Mouse (Mus musculus) CD8-positive naive resting alpha-beta T cell, adult 2 months (primary cell): ENCODE measurements around the gene Krt36.

Experiments
- DNase-seq, 2 experiments: peaks; one replicate each; pipeline ENCODE4 v3.0.0; 2022; ENCODE audit warnings: low read depth in 2 of 2, low spot score in 2 of 2

The Krt36 gene

GRCm38 (mm10) chr11:100088378-100089025 is 16.9 kb downstream of the Krt36 start:
- no peak for DNase-seq

DNA sequence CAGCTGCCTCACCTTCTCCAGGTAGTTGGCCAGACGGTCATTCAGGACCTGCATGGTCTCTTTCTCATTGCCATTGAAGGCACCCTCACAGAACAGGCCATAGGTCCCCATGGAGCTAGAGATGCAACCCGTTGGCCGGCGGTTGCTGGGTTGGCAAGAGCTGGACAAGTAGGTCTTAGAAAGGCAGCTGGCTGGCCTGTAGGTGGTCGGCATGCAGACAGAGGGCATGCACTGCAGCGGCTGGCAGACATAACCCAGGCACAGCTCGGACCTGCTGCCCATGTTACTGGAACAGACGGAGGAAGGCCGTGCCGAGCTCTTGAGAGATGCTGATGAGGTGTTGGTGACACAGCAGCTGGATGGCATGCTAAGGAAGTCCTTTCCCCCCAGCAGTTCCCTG is 17.6 kb downstream of the Krt36 start, which contains the start of gene Krt32:
Gene Krt32, minus strand, starts transcription at position 366 of the 400 bp plus-strand sequence.
- DNase-seq = no peak

DNA sequence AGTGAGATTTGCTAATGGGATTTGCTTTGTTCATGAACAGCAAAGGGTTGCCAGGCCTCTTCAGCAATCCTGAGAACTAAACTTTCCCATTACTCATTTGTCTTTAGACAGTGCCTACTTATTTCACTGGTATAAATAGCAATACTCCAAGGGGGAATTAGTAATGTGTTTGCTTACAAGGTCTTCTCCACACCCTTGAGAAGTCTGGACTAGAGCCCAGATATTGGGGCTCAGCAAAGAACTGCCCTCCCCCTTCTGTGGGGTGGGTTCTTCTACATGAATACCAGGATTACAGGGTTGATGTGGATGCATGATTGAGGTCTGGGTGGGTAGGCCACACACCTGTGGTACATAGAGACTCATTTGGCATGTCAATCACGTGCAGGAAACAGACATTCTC is 31.6 kb downstream of the Krt36 start:
- no peak for DNase-seq

DNA sequence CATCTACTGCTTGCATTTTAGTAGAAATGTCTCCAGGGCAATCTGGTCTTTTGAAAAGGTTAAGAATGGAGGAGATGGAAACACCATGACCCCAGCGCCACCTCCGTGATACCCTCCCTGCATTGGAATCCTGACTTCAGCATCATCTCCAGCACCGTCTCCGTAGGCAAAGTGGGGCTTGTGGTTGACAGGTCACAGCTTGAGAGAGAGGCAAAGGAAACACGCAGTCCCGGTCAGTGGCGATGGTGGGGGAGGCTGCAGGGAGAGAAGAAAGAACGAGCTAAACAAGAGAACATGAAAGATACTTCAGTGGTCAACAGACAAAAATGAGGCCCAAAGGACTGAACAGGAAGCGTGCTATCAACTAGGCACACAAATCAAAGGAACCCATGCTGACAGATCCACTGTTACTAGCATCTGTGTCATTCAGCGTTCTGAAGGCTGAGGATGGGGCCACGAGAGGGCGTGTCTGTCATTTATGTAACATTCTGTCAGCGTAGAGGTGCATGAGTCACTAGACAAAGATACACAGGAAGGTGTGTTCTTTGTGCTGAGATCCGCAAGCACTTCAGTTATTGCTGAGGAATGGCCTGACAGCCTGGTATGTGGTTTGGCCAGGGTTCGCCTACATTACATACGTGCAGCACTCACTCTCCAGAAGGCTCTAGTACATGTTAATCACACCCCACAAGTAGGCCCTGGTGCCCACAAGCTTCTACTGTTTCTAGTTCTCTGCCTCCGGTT is 38.0 kb downstream of the Krt36 start:
- DNase-seq = no peak

- DNase-seq = no peak
These were observed 39.0 kb downstream of the Krt36 start for GRCm38 (mm10) chr11:100066236-100067010.

GRCm38 (mm10) chr11:100058875-100059274 is 46.6 kb downstream of the Krt36 start:
- no peak for DNase-seq

DNA sequence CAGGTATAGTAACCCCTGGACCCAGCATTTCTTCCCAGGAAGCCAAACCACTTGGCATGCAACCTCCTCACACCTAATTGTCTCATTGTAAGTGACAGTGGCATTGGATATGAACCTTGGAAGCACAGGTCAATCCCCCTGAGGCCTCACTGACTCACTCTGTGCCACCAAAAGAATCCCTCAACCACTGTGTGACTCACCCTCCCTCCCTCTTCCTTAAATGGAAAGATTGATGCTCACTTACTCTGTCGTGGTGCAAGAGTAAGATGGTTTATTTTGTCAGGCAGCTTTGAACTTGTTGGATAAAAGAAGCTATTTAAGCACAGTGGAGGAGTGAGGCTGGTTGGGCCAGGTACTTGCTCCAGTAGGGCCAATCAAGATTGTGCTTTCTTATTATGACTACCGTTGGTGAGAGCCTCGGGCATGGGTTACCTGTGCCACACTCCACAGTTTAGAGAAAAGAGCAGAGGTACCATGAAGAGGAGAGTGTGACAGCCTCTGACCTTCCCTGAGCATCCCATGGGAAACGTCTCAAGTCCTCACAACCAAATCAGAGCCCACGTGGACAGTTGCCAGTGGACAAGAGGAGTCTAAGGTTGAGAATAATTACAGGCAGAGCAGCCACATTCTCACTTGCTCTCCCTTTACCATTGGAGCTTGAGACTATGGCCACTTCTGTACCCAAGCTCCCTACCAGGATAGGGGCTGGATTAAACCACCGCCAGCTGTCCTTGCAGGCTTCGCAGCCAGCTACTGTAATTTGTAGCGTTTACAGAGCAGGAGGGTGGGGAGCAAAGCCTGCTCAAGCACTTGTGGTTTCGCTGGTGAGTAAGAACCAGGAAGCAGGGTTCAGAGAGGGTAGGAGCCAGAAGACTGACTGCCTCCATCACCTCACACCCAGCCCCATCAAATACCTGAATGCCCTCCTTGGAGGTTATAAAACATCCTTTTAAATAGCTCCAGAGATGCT is 49.5 kb downstream of the Krt36 start:
- DNase-seq = no peak
